14 mouse cellular contexts compared by ENCODE assay signal in the genomic region with DNA sequence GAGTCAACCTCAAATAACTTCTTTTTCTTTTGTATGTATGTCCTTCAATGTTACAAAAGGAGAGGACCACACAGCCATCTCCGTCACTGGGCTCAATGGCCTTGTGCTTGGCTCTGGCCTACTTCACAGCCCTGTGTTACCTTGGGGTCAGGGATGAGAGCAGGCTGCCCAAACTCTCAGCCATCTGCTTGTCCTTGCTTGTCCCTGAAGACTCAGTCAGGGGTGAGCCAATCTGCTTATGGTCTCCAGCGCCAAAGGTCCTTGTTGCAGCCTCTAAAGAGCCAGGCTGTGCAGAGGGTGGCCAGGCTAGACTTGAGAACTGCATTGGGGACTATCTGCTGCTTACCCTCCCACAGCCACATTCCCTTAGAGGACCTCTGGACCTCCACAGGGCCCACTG. TPM values are rescaled to one million over a fixed set of nuclear protein-coding genes. Genes with fewer than 3 reads are reported as not detected.
DNase-seq lines count a peak whose midpoint lies in the region.
"Had no signal": no experiment of that assay in that cellular context is flagged by ENCODE, and none has a peak within 500 bp of the region (broad histone marks: within the 10 kb centered on the region; RNA-seq: fewer than 3 reads in every experiment).

No protein-coding gene starts in this region.

- intact Hi-C loops in gastrocnemius, postnatal 14 days (cut with DNase I; ENCODE audit: low total_unique reads): no loop called here

- peak; percentile 42 for DNase-seq in adrenal gland, adult 2 months
- no peak for DNase-seq in adrenal gland, adult 18-20 months (ENCODE audit: low spot score in 2 of 2)
- peak; percentile 33 for DNase-seq in adrenal gland, postnatal 10 days
- DNase-seq in cerebellum, adult 11-12 months: peak; percentile 15
- peak; percentile 42 to 70 for DNase-seq in cerebellum, postnatal 10 days
- DNase-seq in gastrocnemius, adult 8-10 months (ENCODE audit: low spot score in 2 of 2): no peak
- DNase-seq in heart, adult 9 months (ENCODE audit: low spot score in 2 of 2): no peak
- DNase-seq in gastrocnemius, postnatal 14 days: no peak
- DNase-seq: gastrocnemius, postnatal 25 days; heart, adult 2 months; heart, postnatal 36 days; kidney, postnatal 10 days; lung, adult 18-20 months; lung, postnatal 10 days had no signal

RNA-seq across cellular contexts. Expression of a gene that starts 26.2 kb away (rescaled TPM):
- total RNA-seq in adrenal gland, adult 2 months (2021): 100 to 1,000 TPM; 122 to 143 TPM
- 52.0 and 53.9 TPM in 2 replicates for polyA plus RNA-seq in adrenal gland, adult 2 months (2012; rRNA removed)
- 100 to 1,000 TPM; 164 to 177 TPM for total RNA-seq in adrenal gland, adult 18-20 months (2021)
- 10 to 100 TPM; 76.2 to 88.1 TPM for total RNA-seq in adrenal gland, postnatal 10 days (2021)
- total RNA-seq in gastrocnemius, adult 8-10 months (2022): 10 to 100 TPM; 10.5 to 14.9 (median 13.6) TPM
- total RNA-seq in gastrocnemius, postnatal 14 days (2021): 10 to 100 TPM; 17.1 to 23.0 TPM

Comparison
In these comparisons a context has a peak if more than half of its experiments do, and no peak if none do; other contexts are left out.
1. DNase-seq: peak in adrenal gland, adult 2 months (single experiment), adrenal gland, postnatal 10 days (single experiment), cerebellum, adult 11-12 months (single experiment) and cerebellum, postnatal 10 days (2 of 2); none in adrenal gland, adult 18-20 months (0 of 2), gastrocnemius, adult 8-10 months (0 of 2), heart, adult 9 months (0 of 2) and gastrocnemius, postnatal 14 days (single experiment).